Mouse (Mus musculus) gastrocnemius, postnatal 10 days (tissue): Measurements from ENCODE around the gene Utp15. TPM values are rescaled to one million over a fixed set of nuclear protein-coding genes. Genes with fewer than 3 reads are reported as not detected.
A peak's percentile ranks its signal among the peaks of the same experiment; 100 is the strongest.

Experiments
- DNase-seq: peaks from one replicate; pipeline ENCODE4 v3.0.0; 2021; ENCODE audit warnings: mixed read lengths
- long read RNA-seq, 2 experiments: library from polyadenylated mRNA; stranded (forward); transcript quantifications; one replicate each; pipeline ENCODE4 v2.0.0; 2021
- total RNA-seq, 2 experiments: library from RNA; stranded (reverse); gene quantifications; 2 replicates each; pipeline ENCODE4 v1.2.3; 2021

The Utp15 gene
- total RNA-seq, result 1 to 10 TPM; 5.2 to 6.4 TPM
- long read RNA-seq, experiment 1, full-length matches to known transcripts, result 18 of 18 reads
- long read RNA-seq, experiment 1, partial matches to known transcripts, result 0 of 18 reads
- long read RNA-seq, experiment 1, other reads (novel, unspliced or antisense), result 0 of 18 reads
- long read RNA-seq, experiment 2, full-length matches to known transcripts, result 12 of 13 reads
- long read RNA-seq, experiment 2, partial matches to known transcripts, result 0 of 13 reads
- long read RNA-seq, experiment 2, other reads (novel, unspliced or antisense), result 1 of 13 reads

DNA sequence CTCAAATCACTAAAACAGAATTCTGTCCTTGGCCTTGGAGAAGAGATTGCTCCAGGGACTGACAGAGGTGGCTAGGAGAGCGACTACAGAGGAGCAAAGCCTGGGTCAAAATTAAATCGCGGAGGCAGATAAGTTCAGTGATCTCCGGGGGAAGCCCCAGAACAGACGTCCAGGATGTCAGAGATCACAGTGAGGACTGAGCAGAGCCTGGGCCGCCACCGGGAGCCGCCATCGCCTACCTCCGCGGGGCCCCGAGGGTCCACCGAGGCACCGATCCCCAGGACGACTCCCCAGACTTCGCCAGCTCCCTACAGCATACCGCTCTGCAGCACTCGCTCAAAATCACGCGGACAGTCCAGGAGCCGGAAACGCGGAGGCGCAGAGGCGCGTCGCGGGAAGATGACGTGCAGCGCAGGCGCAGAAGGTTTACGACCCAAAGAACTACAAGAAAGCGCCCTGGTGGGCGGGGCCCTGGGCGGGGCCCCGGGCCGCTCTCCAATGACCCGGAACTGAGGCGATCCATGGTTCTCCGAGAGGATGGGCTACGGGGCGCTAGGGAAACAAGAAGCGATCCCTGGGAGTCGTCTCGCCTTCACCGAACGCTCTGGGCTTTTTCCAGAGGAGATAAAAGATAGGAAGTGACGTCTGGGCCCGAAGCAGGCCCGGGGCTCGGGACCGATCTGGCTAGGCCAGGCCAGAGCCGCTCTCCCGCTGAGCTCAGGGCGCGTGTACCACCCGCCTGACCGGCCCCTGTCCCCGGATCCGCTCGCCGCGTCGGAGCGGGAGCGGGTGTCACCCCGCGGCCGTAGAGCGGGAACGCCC, at the start of gene Utp15, which contains the start of gene Ankra2:
Gene Utp15, minus strand, starts transcription at position 406 of the 822 bp plus-strand sequence.
Gene Ankra2, plus strand, starts transcription at position 439 of the 822 bp plus-strand sequence.
- DNase-seq, result peak; percentile 99

GRCm38 (mm10) chr13:98311597-98311996, 48.8 kb upstream of the Utp15 start:
- DNase-seq, result no peak

DNA sequence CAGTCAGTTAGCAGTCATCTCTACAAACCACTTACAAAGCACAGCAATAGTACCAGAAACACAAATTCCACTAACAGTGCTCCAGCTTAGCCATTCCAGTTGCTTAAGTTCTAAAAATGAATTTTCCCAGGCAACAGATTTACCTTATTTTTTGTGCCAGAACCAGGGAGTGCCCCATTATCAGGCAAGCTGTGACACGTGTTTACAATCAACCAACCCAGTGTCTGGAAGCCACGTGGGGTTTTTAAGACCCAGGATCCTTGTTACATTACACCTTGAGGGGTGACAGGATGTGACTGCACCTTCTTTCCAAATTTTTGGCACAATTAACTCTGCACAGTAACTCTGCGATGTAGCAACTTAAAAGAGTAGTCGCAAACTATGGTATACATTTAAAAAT, 45.9 kb upstream of the Utp15 start:
- DNase-seq, result no peak

DNA sequence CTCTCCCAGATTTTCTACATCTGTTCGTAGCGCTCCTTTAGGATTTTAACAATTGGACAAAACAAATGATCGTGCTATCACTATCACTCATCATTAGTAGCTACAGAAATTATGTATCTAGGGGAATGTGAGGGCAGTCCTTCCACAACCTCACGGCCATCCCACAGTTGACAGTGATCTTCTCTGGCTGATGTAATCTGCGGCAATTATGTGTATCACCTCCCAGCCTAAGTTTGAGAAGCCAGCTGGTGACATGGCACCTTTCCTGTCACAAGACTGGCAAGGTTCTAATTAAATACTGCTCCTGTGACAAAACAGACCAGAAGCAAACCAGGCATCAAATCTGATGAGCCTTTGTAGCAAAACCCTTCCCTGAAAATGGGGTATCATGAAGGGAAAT, 45.2 kb upstream of the Utp15 start:
- DNase-seq, result no peak

- DNase-seq, result no peak
Measured at GRCm38 (mm10) chr13:98306852-98307475, 44.1 kb upstream of the Utp15 start.

DNA sequence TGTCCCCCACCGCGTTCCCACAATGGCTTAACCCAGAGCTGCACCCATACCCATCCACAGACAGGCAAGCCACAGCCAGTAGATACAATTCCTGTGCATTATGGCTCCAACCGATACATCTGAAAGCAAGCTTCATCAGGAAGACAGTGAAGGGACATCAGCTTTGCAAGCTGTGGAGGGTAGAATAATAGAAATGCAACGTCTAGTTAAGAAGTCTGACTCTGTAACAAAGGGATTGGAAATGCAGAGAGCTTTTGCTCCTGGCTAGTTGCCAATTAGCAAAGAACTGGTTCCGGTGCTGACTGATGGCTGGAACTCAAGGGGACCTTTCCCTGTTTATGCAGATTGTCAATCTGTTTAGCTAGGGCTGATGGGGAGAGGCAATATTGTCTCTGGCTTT, 43.6 kb upstream of the Utp15 start:
- no peak for DNase-seq

GRCm38 (mm10) chr13:98305257-98305656, 42.4 kb upstream of the Utp15 start:
- no peak for DNase-seq

- peak; percentile 73 for DNase-seq
Measured at GRCm38 (mm10) chr13:98298833-98299758, 36.3 kb upstream of the Utp15 start.

DNA sequence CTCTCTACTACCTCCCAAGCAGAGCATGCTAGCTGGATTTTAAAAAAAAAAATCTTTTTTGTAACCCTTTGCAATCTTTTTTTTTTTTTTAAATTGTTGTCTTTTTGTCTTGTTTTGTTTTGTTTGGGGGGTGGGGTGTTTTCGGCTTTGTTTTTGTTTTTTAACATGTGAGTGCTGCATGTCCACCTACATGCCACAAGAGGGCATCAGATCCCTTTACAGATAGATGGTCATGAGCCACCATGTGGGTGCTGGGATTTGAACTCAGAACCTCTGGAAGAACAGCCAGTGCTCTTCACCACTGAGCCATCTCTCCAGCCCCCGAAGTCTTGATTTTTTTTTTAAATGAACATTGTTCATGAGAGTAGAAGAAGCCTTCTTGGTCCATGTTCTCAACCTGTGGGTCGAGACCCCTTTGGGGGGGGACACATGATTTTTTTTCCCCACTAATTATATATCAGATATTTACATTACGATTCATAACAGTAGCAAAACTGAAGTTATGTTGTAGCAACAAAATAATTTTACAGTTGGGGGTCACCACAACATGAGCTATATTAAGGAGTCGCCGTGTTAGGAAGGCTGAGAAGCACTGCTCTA, 35.1 kb upstream of the Utp15 start:
- DNase-seq, result no peak

- no peak for DNase-seq
Measured at GRCm38 (mm10) chr13:98296072-98296471, 33.2 kb upstream of the Utp15 start.

DNA sequence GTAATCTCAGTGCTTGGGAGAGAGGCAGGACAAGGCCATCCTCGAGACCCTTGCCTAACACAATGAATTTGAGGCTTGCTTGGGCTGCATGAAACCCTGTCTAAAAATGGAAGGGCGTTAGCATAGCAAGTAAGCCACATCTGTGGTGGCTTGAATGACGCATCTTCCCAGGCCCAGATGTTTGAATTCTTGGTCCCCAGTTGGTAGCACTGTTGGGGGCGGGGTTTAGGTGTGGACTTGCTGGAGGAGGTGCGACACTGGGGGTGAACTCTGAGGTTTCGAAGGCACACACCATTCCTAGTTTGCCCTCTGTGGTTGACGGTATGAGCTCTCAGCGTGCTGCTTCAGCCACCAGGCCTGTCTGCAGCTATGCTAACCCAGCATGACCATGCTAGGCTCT, 28.9 kb upstream of the Utp15 start:
- no peak for DNase-seq

DNA sequence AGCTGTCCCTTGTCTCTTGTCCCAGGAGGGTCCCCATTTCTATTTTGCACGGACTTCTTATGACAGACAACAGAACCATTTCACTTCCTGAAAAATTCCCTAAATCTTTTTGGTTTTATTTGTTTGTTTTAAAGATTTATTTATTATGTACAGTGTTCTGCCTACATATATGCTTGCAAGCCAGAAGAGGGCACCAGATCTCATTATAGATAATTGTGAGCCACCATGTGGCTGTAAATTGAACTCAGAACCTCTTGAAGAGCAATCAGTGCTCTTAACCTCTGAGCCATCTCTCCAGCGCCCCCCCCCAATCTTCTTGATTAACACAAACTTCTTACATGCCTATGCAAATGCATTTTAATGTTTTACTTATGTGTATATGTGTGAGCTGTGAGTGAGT, 27.9 kb upstream of the Utp15 start:
- no peak for DNase-seq

DNA sequence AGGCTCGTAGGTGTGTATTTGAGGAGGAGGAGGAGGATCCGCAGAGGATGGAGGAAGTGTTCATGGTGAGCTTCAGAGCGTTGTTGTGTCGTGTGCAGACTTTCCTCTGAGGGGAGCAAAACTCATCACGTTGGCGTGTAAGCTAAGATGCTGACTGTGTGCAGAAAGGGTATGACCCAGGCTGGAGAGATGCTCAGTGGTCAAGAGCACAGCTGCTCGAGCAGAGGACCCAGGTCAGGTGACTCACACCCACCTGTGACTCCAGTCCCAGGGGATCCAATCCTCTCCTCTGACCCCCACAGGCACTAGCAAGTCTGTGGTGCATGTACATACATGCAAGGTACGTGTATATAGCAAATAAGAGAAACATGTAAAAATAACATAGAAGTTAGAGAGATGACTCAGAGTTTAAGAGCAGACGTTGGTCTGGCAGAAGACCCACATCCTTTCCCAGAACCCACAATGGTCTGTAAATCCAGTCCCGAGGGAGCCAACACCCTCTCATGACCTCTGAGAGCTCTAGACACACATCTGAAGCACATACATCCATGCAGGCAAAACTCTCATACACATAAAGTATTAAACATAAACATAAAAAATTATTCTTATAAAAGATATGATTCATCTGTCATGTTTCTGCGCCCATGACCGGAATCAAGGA, 18.3 kb upstream of the Utp15 start:
- DNase-seq, result no peak

GRCm38 (mm10) chr13:98279686-98280085, 16.8 kb upstream of the Utp15 start, which contains the start of gene Gm21976:
TSS of gene Gm21976 (plus strand) at chr13:98279887.
- DNase-seq, result no peak

GRCm38 (mm10) chr13:98277501-98277900, 14.7 kb upstream of the Utp15 start:
- DNase-seq, result no peak

- no peak for DNase-seq
Measured at GRCm38 (mm10) chr13:98276253-98276652, 13.4 kb upstream of the Utp15 start.

DNA sequence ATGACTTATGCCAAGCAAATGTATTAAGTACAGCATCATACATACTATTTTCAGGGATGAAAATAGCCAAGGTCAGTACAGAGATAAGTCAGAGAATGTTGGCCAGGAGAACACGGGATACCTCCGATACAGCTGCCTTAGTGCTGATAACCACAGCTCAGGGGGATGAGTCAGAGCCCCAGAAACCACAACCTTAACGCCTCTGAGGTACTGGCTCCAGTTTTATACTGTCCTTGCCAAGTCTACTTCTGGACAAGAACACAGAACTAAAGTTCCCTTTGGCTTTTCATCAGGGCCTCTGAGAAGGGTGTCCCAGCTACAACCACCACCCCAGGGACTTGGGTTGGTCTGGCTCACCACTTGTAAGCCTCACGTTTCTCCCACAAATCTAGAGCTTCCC, 12.8 kb upstream of the Utp15 start:
- no peak for DNase-seq

DNA sequence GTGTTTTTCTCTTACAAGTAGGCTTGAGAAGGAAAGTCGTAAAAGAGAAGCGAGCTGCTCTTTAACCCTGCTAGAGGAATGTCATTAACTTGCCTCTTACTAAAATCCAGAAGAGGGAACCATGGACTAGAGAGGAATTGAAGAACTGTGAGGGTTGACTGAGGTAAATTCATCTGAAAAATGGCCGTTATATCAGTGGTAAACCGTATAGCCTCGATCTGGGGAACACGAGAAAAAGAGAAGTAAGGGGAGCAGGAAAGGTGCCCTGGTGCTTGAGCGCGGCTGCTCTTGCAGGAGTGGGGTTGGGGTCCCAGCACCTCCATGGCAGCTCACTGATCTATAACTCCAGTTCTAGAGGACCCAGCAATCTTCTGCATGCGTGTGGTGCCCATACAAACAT, 11.2 kb upstream of the Utp15 start:
- no peak for DNase-seq

- no peak for DNase-seq
Measured at GRCm38 (mm10) chr13:98264111-98264510, 1.3 kb upstream of the Utp15 start.

GRCm38 (mm10) chr13:98263458-98263987, 682 bp upstream of the Utp15 start:
- no peak for DNase-seq

DNA sequence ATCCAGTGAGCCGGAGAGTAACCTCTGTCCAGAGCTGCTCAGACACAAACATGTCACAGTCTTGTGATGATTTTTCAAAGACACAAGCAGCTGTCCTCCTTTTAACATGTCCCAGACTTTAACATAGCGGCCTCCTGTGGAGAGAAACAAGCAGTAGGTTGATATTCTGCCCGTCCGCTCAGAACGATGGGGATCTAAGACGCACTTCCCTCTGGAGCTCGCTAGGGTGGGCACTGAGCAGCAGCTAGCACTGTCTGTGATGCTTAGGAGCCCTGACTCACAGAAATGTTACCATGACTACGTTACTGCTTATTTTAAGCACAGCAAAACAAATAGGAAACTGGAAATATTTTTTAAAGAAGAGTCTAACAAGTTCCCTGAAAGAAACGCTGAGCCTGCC, 7.9 kb downstream of the Utp15 start:
- no peak for DNase-seq
